ENCODE assay signal across 25 mouse cellular contexts in the genomic region with DNA sequence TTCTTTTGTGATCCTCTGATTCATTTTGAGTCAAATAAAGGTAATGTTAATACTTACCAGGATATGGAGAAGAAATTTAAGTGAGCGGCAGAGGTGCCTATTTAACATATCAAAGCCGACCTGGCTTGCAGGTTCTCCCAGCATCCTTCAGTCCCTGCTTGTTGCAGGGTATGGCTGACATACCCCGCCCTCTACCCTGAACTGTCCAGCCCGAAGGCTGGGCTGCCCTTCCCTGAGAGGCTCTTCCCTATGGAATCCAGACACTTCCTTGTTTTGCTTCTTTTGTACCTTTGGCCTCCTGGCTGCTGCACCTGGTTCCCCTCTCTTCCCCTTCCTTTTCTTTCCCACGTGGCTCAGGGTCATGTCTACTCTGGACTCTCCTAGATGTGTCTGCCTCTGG. TPM values are rescaled to one million over a fixed set of nuclear protein-coding genes. Genes with fewer than 3 reads are reported as not detected.
DNase-seq lines count a peak whose midpoint lies in the region; ATAC-seq and TF ChIP-seq lines count a peak whose summit lies in the region.
"Had no signal": no experiment of that assay in that cellular context is flagged by ENCODE, and none has a peak within 500 bp of the region (broad histone marks: within the 10 kb centered on the region; RNA-seq: fewer than 3 reads in every experiment).

No protein-coding gene starts in this region.

- no peaks in the 10 kb centered on the region for H3K36me3 ChIP-seq in intestine, postnatal 0 days (ENCODE audit: control insufficient read depth, insufficient read depth)
- H3K36me3 ChIP-seq: embryonic facial prominence, embryonic 12.5 days; embryonic facial prominence, embryonic 15.5 days; hindbrain, embryonic 10.5 days; hindbrain, embryonic 13.5 days had no signal

- H3K27me3 ChIP-seq in intestine, postnatal 0 days (replicated peaks; ENCODE audit: control insufficient read depth, insufficient read depth, low read length), result no peaks in the 10 kb centered on the region
- H3K27me3 ChIP-seq: embryonic facial prominence, embryonic 12.5 days; embryonic facial prominence, embryonic 15.5 days; forebrain, embryonic 13.5 days; hindbrain, embryonic 13.5 days had no signal

- H3K27ac ChIP-seq in intestine, postnatal 0 days (ENCODE audit: low read depth, low read length), result no peak overlapping the region
- H3K27ac ChIP-seq: embryonic facial prominence, embryonic 12.5 days; embryonic facial prominence, embryonic 15.5 days; forebrain, embryonic 13.5 days; hindbrain, embryonic 10.5 days; hindbrain, embryonic 13.5 days had no signal

- peak; percentile 72 for ATAC-seq in intestine, postnatal 0 days
- ATAC-seq: forebrain, embryonic 13.5 days; forebrain, embryonic 16.5 days had no signal

- intact Hi-C loops in heart, postnatal 10 days (cut with DNase I), result no loop called here

- 44% methylated on average over 5 of the region's 5 CpGs for WGBS in intestine, postnatal 0 days

- no peaks in the 10 kb centered on the region for H3K4me1 ChIP-seq in intestine, postnatal 0 days (replicated peaks; ENCODE audit: control insufficient read depth, insufficient read depth, low read length)

- TF ChIP-seq CTCF in intestine, postnatal 0 days (IDR thresholded peaks at IDR 0.05; ENCODE audit: low read depth), result no peak

- no peak overlapping the region for H3K4me3 ChIP-seq in intestine, postnatal 0 days (ENCODE audit: low read depth, low read length)
- H3K4me3 ChIP-seq: embryonic facial prominence, embryonic 12.5 days; embryonic facial prominence, embryonic 15.5 days; forebrain, embryonic 13.5 days; hindbrain, embryonic 10.5 days; hindbrain, embryonic 13.5 days had no signal

- DNase-seq in heart, adult 11 months, result peak; percentile 53
- DNase-seq in heart, postnatal 10 days, result no peak
- peak; percentile 76 for DNase-seq in ZHBTc4 (ENCODE audit: low read depth, low spot score)
- no peak for DNase-seq in kidney, postnatal 36 days
- DNase-seq in layer of hippocampus, adult 8-10 months (ENCODE audit: low spot score in 2 of 2), result no peak
- DNase-seq: adrenal gland, adult 2 months; adrenal gland, postnatal 14 days; B cell, adult 2 months; cerebellum, adult 11 months; cerebellum, adult 2 months; cerebellum, postnatal 10 days; cerebellum, postnatal 36 days; gastrocnemius, postnatal 10 days; gastrocnemius, postnatal 36 days; heart, postnatal 36 days; kidney, adult 11 months; kidney, adult 8-10 months had no signal

- no peak overlapping the region for H3K4me2 ChIP-seq in intestine, postnatal 0 days (replicated peaks; ENCODE audit: low read depth)
- H3K4me2 ChIP-seq: embryonic facial prominence, embryonic 12.5 days; embryonic facial prominence, embryonic 15.5 days; forebrain, embryonic 13.5 days; heart, embryonic 11.5 days; hindbrain, embryonic 13.5 days had no signal

- no peaks in the 10 kb centered on the region for H3K9me3 ChIP-seq in intestine, postnatal 0 days (ENCODE audit: control insufficient read depth)
- H3K9me3 ChIP-seq: embryonic facial prominence, embryonic 12.5 days; embryonic facial prominence, embryonic 15.5 days; forebrain, embryonic 13.5 days; hindbrain, embryonic 10.5 days; hindbrain, embryonic 13.5 days had no signal

- H3K9ac ChIP-seq in intestine, postnatal 0 days (ENCODE audit: low read depth, low read length), result no peak overlapping the region
- H3K9ac ChIP-seq: embryonic facial prominence, embryonic 12.5 days; embryonic facial prominence, embryonic 15.5 days; forebrain, embryonic 13.5 days; hindbrain, embryonic 13.5 days had no signal

RNA-seq across cellular contexts. Expression of a gene that starts 58.0 kb away (rescaled TPM):
- 10 to 100 TPM in 1 of 2 experiments, 1 to 10 TPM in 1; 7.4 to 11.4 TPM for total RNA-seq in heart, postnatal 10 days (2021)
- 2.3 and 2.8 TPM in 2 replicates for polyA plus RNA-seq in intestine, postnatal 0 days (2015; fragmentation: Nextera tagmentation; extraction: Ambion mirVana)
- 10 to 100 TPM; 17.1 to 19.7 (median 19.1) TPM for total RNA-seq in layer of hippocampus, adult 8-10 months (2022)

Comparison
In these comparisons a context has a peak if more than half of its experiments do, and no peak if none do; other contexts are left out.
1. DNase-seq: peak in heart, adult 11 months (single experiment) and ZHBTc4 (single experiment); none in heart, postnatal 10 days (0 of 2), kidney, postnatal 36 days (0 of 2) and layer of hippocampus, adult 8-10 months (0 of 2).